Mouse (Mus musculus): ENCODE measurements at regions not wholly inside any gene's neighbourhood (a gene's known extent, or its start where the extent isn't known, plus 50 kb on each side); places are given as distances from the start of the nearest gene placed in this dataset.
"Not testable (repeated sequence)": the region's sequence is repeated elsewhere in the genome, so short reads cannot be mapped to it uniquely, and the experiment has no call there.

GRCm38 (mm10) chr16:12802651-12803050, 306.8 kb upstream of the Ercc4 start:
- WGBS: 68% methylated on average over 1 of the region's 1 CpGs
- Histone ChIP-seq H3K4me2 (ENCODE audit: low read depth, low read length) (no peak overlapping the region), H3K4me3 (replicated peaks; ENCODE audit: low read length) (no peak overlapping the region), H3K9me3 (replicated peaks; ENCODE audit: control insufficient read depth, low read length) (no peaks in the 10 kb centered on the region), H3K36me3 (ENCODE audit: control insufficient read depth, insufficient read depth, low read length) (no peaks in the 10 kb centered on the region), H3K27ac (ENCODE audit: low read length) (no peak overlapping the region), H3K4me1 (ENCODE audit: control insufficient read depth, insufficient read depth, low read length) (no peaks in the 10 kb centered on the region), H3K9ac (ENCODE audit: low read length) (no peak overlapping the region), H3K27me3 (ENCODE audit: control insufficient read depth, insufficient read depth, low read length) (no peaks in the 10 kb centered on the region)
- ATAC-seq (ENCODE audit: insufficient read depth, low FRiP score): no peak

GRCm38 (mm10) chr16:12807351-12807871, 302.1 kb upstream of the Ercc4 start:
- H3K4me3 ChIP-seq (replicated peaks; ENCODE audit: low read length): no peak overlapping the region
- no peaks in the 10 kb centered on the region for H3K36me3 ChIP-seq (ENCODE audit: control insufficient read depth, insufficient read depth, low read length)
- H3K27me3 ChIP-seq (ENCODE audit: control insufficient read depth, insufficient read depth, low read length): no peaks in the 10 kb centered on the region
- H3K4me1 ChIP-seq (ENCODE audit: control insufficient read depth, insufficient read depth, low read length): no peaks in the 10 kb centered on the region
- 59% methylated on average over 8 of the region's 8 CpGs for WGBS
- H3K9ac ChIP-seq (ENCODE audit: low read length): no peak overlapping the region
- no peaks in the 10 kb centered on the region for H3K9me3 ChIP-seq (replicated peaks; ENCODE audit: control insufficient read depth, low read length)
- H3K4me2 ChIP-seq (ENCODE audit: low read depth, low read length): no peak overlapping the region
- no peak for ATAC-seq (ENCODE audit: insufficient read depth, low FRiP score)
- H3K27ac ChIP-seq (ENCODE audit: low read length): no peak overlapping the region

GRCm38 (mm10) chr16:12811088-12811487, 298.4 kb upstream of the Ercc4 start:
- no peak for ATAC-seq (ENCODE audit: insufficient read depth, low FRiP score)
- H3K4me1 ChIP-seq (ENCODE audit: control insufficient read depth, insufficient read depth, low read length): no peaks in the 10 kb centered on the region
- no peak overlapping the region for H3K9ac ChIP-seq (ENCODE audit: low read length)
- H3K27me3 ChIP-seq (ENCODE audit: control insufficient read depth, insufficient read depth, low read length): no peaks in the 10 kb centered on the region
- WGBS: 53% methylated on average over 2 of the region's 2 CpGs
- H3K4me3 ChIP-seq (replicated peaks; ENCODE audit: low read length): no peak overlapping the region
- H3K27ac ChIP-seq (ENCODE audit: low read length): no peak overlapping the region
- no peaks in the 10 kb centered on the region for H3K9me3 ChIP-seq (replicated peaks; ENCODE audit: control insufficient read depth, low read length)
- H3K4me2 ChIP-seq (ENCODE audit: low read depth, low read length): no peak overlapping the region
- H3K36me3 ChIP-seq (ENCODE audit: control insufficient read depth, insufficient read depth, low read length): no peaks in the 10 kb centered on the region

GRCm38 (mm10) chr16:12824646-12825045, 284.8 kb upstream of the Ercc4 start:
- Histone ChIP-seq H3K9me3 (replicated peaks; ENCODE audit: control insufficient read depth, low read length) (no peaks in the 10 kb centered on the region), H3K27me3 (ENCODE audit: control insufficient read depth, insufficient read depth, low read length) (no peaks in the 10 kb centered on the region), H3K4me2 (ENCODE audit: low read depth, low read length) (no peak overlapping the region), H3K4me3 (replicated peaks; ENCODE audit: low read length) (no peak overlapping the region), H3K27ac (ENCODE audit: low read length) (no peak overlapping the region), H3K4me1 (ENCODE audit: control insufficient read depth, insufficient read depth, low read length) (no peaks in the 10 kb centered on the region), H3K9ac (ENCODE audit: low read length) (no peak overlapping the region), H3K36me3 (ENCODE audit: control insufficient read depth, insufficient read depth, low read length) (no peaks in the 10 kb centered on the region)
- ATAC-seq (ENCODE audit: insufficient read depth, low FRiP score): no peak
- 82% methylated on average over 6 of the region's 6 CpGs for WGBS

- H3K36me3 ChIP-seq (ENCODE audit: control insufficient read depth, insufficient read depth, low read length): no peaks in the 10 kb centered on the region
- 49% methylated on average over 8 of the region's 8 CpGs for WGBS
- H3K4me1 ChIP-seq (ENCODE audit: control insufficient read depth, insufficient read depth, low read length): no peaks in the 10 kb centered on the region
- H3K9ac ChIP-seq (ENCODE audit: low read length): no peak overlapping the region
- no peaks in the 10 kb centered on the region for H3K9me3 ChIP-seq (replicated peaks; ENCODE audit: control insufficient read depth, low read length)
- no peak overlapping the region for H3K4me2 ChIP-seq (ENCODE audit: low read depth, low read length)
- H3K27me3 ChIP-seq (ENCODE audit: control insufficient read depth, insufficient read depth, low read length): no peaks in the 10 kb centered on the region
- ATAC-seq (ENCODE audit: insufficient read depth, low FRiP score): no peak
- H3K4me3 ChIP-seq (replicated peaks; ENCODE audit: low read length): no peak overlapping the region
- no peak overlapping the region for H3K27ac ChIP-seq (ENCODE audit: low read length)
Measured at GRCm38 (mm10) chr16:12826222-12826621, 283.3 kb upstream of the Ercc4 start.

GRCm38 (mm10) chr16:12831308-12831707, 278.2 kb upstream of the Ercc4 start:
- ATAC-seq (ENCODE audit: insufficient read depth, low FRiP score); H3K4me3 ChIP-seq (replicated peaks; ENCODE audit: low read length); H3K9me3 ChIP-seq (replicated peaks; ENCODE audit: control insufficient read depth, low read length); H3K4me2 ChIP-seq (ENCODE audit: low read depth, low read length); H3K4me1 ChIP-seq (ENCODE audit: control insufficient read depth, insufficient read depth, low read length); H3K27me3 ChIP-seq (ENCODE audit: control insufficient read depth, insufficient read depth, low read length); H3K36me3 ChIP-seq (ENCODE audit: control insufficient read depth, insufficient read depth, low read length); H3K27ac ChIP-seq (ENCODE audit: low read length); H3K9ac ChIP-seq (ENCODE audit: low read length): not testable (repeated sequence)
- WGBS: 61% methylated on average over 1 of the region's 1 CpGs

- H3K36me3 ChIP-seq (ENCODE audit: control insufficient read depth, insufficient read depth, low read length): no peaks in the 10 kb centered on the region
- no peak overlapping the region for H3K27ac ChIP-seq (ENCODE audit: low read length)
- 82% methylated on average over 1 of the region's 1 CpGs for WGBS
- H3K4me1 ChIP-seq (ENCODE audit: control insufficient read depth, insufficient read depth, low read length): no peaks in the 10 kb centered on the region
- no peaks in the 10 kb centered on the region for H3K27me3 ChIP-seq (ENCODE audit: control insufficient read depth, insufficient read depth, low read length)
- no peak overlapping the region for H3K4me3 ChIP-seq (replicated peaks; ENCODE audit: low read length)
- no peak overlapping the region for H3K9ac ChIP-seq (ENCODE audit: low read length)
- H3K4me2 ChIP-seq (ENCODE audit: low read depth, low read length): no peak overlapping the region
- H3K9me3 ChIP-seq (replicated peaks; ENCODE audit: control insufficient read depth, low read length): no peaks in the 10 kb centered on the region
- ATAC-seq (ENCODE audit: insufficient read depth, low FRiP score): no peak
Measured at GRCm38 (mm10) chr16:12856356-12856755, 253.1 kb upstream of the Ercc4 start.

- ATAC-seq (ENCODE audit: insufficient read depth, low FRiP score): no peak
- Histone ChIP-seq H3K4me3 (replicated peaks; ENCODE audit: low read length) (no peak overlapping the region), H3K27ac (ENCODE audit: low read length) (no peak overlapping the region), H3K9ac (ENCODE audit: low read length) (no peak overlapping the region), H3K36me3 (ENCODE audit: control insufficient read depth, insufficient read depth, low read length) (no peaks in the 10 kb centered on the region), H3K4me2 (ENCODE audit: low read depth, low read length) (no peak overlapping the region), H3K27me3 (ENCODE audit: control insufficient read depth, insufficient read depth, low read length) (no peaks in the 10 kb centered on the region), H3K9me3 (replicated peaks; ENCODE audit: control insufficient read depth, low read length) (no peaks in the 10 kb centered on the region), H3K4me1 (ENCODE audit: control insufficient read depth, insufficient read depth, low read length) (no peaks in the 10 kb centered on the region)
- WGBS: 85% methylated on average over 5 of the region's 5 CpGs
Measured at GRCm38 (mm10) chr16:12859714-12860355, 249.6 kb upstream of the Ercc4 start.

- no peaks in the 10 kb centered on the region for H3K4me1 ChIP-seq (ENCODE audit: control insufficient read depth, insufficient read depth, low read length)
- no peak overlapping the region for H3K27ac ChIP-seq (ENCODE audit: low read length)
- no peaks in the 10 kb centered on the region for H3K9me3 ChIP-seq (replicated peaks; ENCODE audit: control insufficient read depth, low read length)
- no peaks in the 10 kb centered on the region for H3K27me3 ChIP-seq (ENCODE audit: control insufficient read depth, insufficient read depth, low read length)
- no peak for ATAC-seq (ENCODE audit: insufficient read depth, low FRiP score)
- no peak overlapping the region for H3K4me2 ChIP-seq (ENCODE audit: low read depth, low read length)
- H3K36me3 ChIP-seq (ENCODE audit: control insufficient read depth, insufficient read depth, low read length): no peaks in the 10 kb centered on the region
- no peak overlapping the region for H3K4me3 ChIP-seq (replicated peaks; ENCODE audit: low read length)
- no peak overlapping the region for H3K9ac ChIP-seq (ENCODE audit: low read length)
- WGBS: 69% methylated on average over 5 of the region's 5 CpGs
Measured at GRCm38 (mm10) chr16:12862561-12862960, 246.9 kb upstream of the Ercc4 start.
